Mouse (Mus musculus): ENCODE results near the gene Mogat2.

Mogat2 gene

GRCm38 (mm10) chr7:99234916-99235315 is 3.5 kb downstream of the Mogat2 start:
- no peak for DNase-seq

GRCm38 (mm10) chr7:99232571-99232970 is 5.8 kb downstream of the Mogat2 start:
- no peak for DNase-seq

- DNase-seq: peak in 1 of 2 experiments; percentile 27
These were observed 8.2 kb downstream of the Mogat2 start for GRCm38 (mm10) chr7:99230061-99230747.

- DNase-seq: peak; percentile 60 to 66
These were observed 9.0 kb downstream of the Mogat2 start for GRCm38 (mm10) chr7:99229411-99229810.

GRCm38 (mm10) chr7:99228825-99229224 is 9.6 kb downstream of the Mogat2 start:
- DNase-seq: peak in 1 of 2 experiments; percentile 17

GRCm38 (mm10) chr7:99227267-99227666 is 11.2 kb downstream of the Mogat2 start:
- DNase-seq: peak in 1 of 2 experiments; percentile 21

GRCm38 (mm10) chr7:99226662-99227061 is 11.8 kb downstream of the Mogat2 start:
- DNase-seq: no peak

- DNase-seq: no peak
These were observed 13.0 kb downstream of the Mogat2 start for GRCm38 (mm10) chr7:99225421-99225820.

- DNase-seq: no peak
These were observed 13.7 kb downstream of the Mogat2 start for GRCm38 (mm10) chr7:99224648-99225190.

- DNase-seq: no peak
These were observed 14.2 kb downstream of the Mogat2 start for GRCm38 (mm10) chr7:99224225-99224624.

- DNase-seq: peak; percentile 78 to 91
These were observed 20.9 kb downstream of the Mogat2 start for GRCm38 (mm10) chr7:99217338-99218074.

- peak; percentile 34 to 61 for DNase-seq
These were observed 23.0 kb downstream of the Mogat2 start for GRCm38 (mm10) chr7:99215347-99215855.

GRCm38 (mm10) chr7:99214621-99215185 is 23.7 kb downstream of the Mogat2 start:
- no peak for DNase-seq

- no peak for DNase-seq
These were observed 24.7 kb downstream of the Mogat2 start for GRCm38 (mm10) chr7:99213686-99214085.

GRCm38 (mm10) chr7:99213056-99213455 is 25.4 kb downstream of the Mogat2 start:
- DNase-seq: no peak

GRCm38 (mm10) chr7:99208704-99209103 is 29.7 kb downstream of the Mogat2 start:
- no peak for DNase-seq

GRCm38 (mm10) chr7:99206364-99206763 is 32.1 kb downstream of the Mogat2 start:
- no peak for DNase-seq

- no peak for DNase-seq
These were observed 36.3 kb downstream of the Mogat2 start for GRCm38 (mm10) chr7:99202163-99202562.

- no peak for DNase-seq
These were observed 38.1 kb downstream of the Mogat2 start for GRCm38 (mm10) chr7:99200290-99200689.

GRCm38 (mm10) chr7:99199451-99200175 is 38.8 kb downstream of the Mogat2 start:
- DNase-seq: no peak

- no peak for DNase-seq
These were observed 39.6 kb downstream of the Mogat2 start for GRCm38 (mm10) chr7:99198811-99199210.

GRCm38 (mm10) chr7:99194511-99194910 is 43.9 kb downstream of the Mogat2 start:
- DNase-seq: no peak

- DNase-seq: no peak
These were observed 44.5 kb downstream of the Mogat2 start for GRCm38 (mm10) chr7:99193926-99194325.

Measured in lung, postnatal 4 days (tissue).